Mouse (Mus musculus) induced T-regulatory cell, adult 2 months (primary cell): Measurements from ENCODE around the gene Ntm.

Source experiments
- DNase-seq: peaks from one replicate; pipeline ENCODE4 v3.0.0-alpha.2; 2012; ENCODE audit warnings: low read depth

Gene Ntm

GRCm38 (mm10) chr9:29962978-29963377 lies at the start of gene Ntm:
Gene Ntm, minus strand, starts transcription at chr9:29963141.
- DNase-seq, result no peak

- no peak for DNase-seq
These were observed 42.8 kb upstream of the Ntm start for GRCm38 (mm10) chr9:30005701-30006100.

- no peak for DNase-seq
These were observed 40.7 kb upstream of the Ntm start for GRCm38 (mm10) chr9:30003612-30004011.

- no peak for DNase-seq
These were observed 18.4 kb upstream of the Ntm start for GRCm38 (mm10) chr9:29981177-29981915.

- DNase-seq, result no peak
These were observed 730 bp downstream of the Ntm start for GRCm38 (mm10) chr9:29961954-29962867.

GRCm38 (mm10) chr9:29961512-29961911 lies 1.4 kb downstream of the Ntm start:
- no peak for DNase-seq

- DNase-seq, result no peak
These were observed 2.2 kb downstream of the Ntm start for GRCm38 (mm10) chr9:29960741-29961140.

GRCm38 (mm10) chr9:29960236-29960635 lies 2.7 kb downstream of the Ntm start:
- DNase-seq, result no peak

- no peak for DNase-seq
These were observed 6.0 kb downstream of the Ntm start for GRCm38 (mm10) chr9:29956936-29957335.

GRCm38 (mm10) chr9:29954031-29954430 lies 8.9 kb downstream of the Ntm start:
- DNase-seq, result no peak

GRCm38 (mm10) chr9:29949041-29949440 lies 13.9 kb downstream of the Ntm start:
- no peak for DNase-seq

- no peak for DNase-seq
These were observed 19.5 kb downstream of the Ntm start for GRCm38 (mm10) chr9:29943209-29944070.

- DNase-seq, result no peak
These were observed 20.6 kb downstream of the Ntm start for GRCm38 (mm10) chr9:29942183-29942952.

GRCm38 (mm10) chr9:29939517-29940034 lies 23.4 kb downstream of the Ntm start:
- DNase-seq, result no peak

- DNase-seq, result no peak
These were observed 34.1 kb downstream of the Ntm start for GRCm38 (mm10) chr9:29928796-29929195.

GRCm38 (mm10) chr9:29925382-29925781 lies 37.6 kb downstream of the Ntm start:
- DNase-seq, result no peak

GRCm38 (mm10) chr9:29898406-29899054 lies 64.4 kb downstream of the Ntm start:
- DNase-seq, result no peak

- DNase-seq, result no peak
These were observed 65.5 kb downstream of the Ntm start for GRCm38 (mm10) chr9:29897448-29897847.

GRCm38 (mm10) chr9:29892792-29893191 lies 70.1 kb downstream of the Ntm start:
- no peak for DNase-seq

- DNase-seq, result no peak
These were observed 74.2 kb downstream of the Ntm start for GRCm38 (mm10) chr9:29888712-29889111.

- no peak for DNase-seq
These were observed 75.0 kb downstream of the Ntm start for GRCm38 (mm10) chr9:29887924-29888323.
